Mouse (Mus musculus) erythroid progenitor cell, adult 5-6 weeks (primary cell): Measurements from ENCODE around the gene Vstm4. TPM values are rescaled to one million over a fixed set of nuclear protein-coding genes. Genes with fewer than 3 reads are reported as not detected.

Experiments used
- ATAC-seq: replicated peaks from 2 replicates; pipeline ENCODE4 v1.8.0; 2016; ENCODE audit warnings: moderate number of reproducible peaks, mild to moderate bottlenecking, moderate TSS enrichment, inconsistent platforms; ENCODE audit not compliant: poor library complexity, low FRiP score, severe bottlenecking
- total RNA-seq, 2 experiments: library from RNA; stranded (forward) in 1 of 2; stranded (reverse) in 1 of 2; fragments of 150-400 nt in 1 of 2; fragments of 186-747, 209-891 nt in 1 of 2; gene quantifications; 2 replicates each; pipeline versions ENCODE4 v1.2.3 to v1.2.4; 2015 to 2017; ENCODE audit warnings: low replicate concordance in 2 of 2

The Vstm4 gene
- 1.1 and 1.3 TPM in 2 replicates for total RNA-seq (2015; ENCODE audit: low replicate concordance)
- total RNA-seq (2017; ENCODE audit: low replicate concordance), result 1.4 and 2.6 TPM in 2 replicates

DNA sequence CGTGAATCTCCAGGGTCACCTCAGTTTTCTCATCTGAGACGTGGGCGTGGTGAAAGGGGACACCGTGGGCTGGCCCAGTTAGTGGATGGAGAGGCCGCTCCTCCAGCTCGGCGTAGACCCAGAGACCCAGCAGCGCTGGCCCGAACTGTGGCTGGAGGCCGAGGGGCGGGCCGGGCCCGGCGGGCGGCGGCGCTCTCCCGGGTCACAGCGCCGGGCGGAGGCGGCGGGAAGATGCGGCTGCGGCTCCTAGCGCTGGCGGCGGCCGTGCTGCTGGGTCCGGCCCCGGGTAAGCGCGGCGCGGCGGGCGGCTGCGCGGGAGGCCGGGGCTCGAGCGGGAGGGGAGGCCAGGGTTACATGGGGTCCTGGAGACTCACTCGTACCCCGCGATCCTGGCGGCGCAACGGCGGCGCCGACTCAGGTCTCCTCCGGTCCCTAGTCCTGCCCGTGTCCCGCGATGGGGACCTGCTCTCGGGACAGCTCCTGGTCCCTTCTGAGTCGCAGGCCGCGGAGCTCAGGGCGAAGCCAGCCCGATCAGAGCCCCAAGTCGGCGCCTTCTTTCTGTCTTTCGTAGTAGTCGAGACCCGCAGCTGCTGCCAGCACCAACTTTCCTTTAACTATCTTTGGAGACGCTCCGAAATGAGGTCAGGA is at the start of gene Vstm4:
TSS of gene Vstm4 (plus strand) at position 76 of the 648 bp plus-strand sequence.
- no peak for ATAC-seq

GRCm38 (mm10) chr14:32810111-32810510 is 46.4 kb upstream of the Vstm4 start:
- ATAC-seq, result no peak

DNA sequence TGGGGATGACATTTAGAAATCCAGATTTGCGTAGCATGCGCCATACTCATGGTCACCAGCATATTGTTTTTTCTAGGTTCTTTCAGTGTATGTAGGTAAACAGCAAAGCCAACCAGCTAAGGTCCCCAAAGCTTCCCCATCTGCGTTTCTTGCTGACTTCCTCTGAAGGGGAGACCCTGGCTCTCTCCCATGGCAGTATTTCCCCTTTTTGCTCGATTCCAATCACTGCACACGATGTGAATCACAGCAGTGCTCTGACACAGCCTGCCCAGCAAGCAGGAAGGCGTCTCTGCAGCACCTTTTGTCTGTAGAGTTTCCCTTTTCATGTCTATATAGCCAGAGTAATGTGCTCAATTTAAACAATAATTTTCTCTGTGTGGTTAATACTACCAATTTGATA is 44.1 kb upstream of the Vstm4 start:
- no peak for ATAC-seq

DNA sequence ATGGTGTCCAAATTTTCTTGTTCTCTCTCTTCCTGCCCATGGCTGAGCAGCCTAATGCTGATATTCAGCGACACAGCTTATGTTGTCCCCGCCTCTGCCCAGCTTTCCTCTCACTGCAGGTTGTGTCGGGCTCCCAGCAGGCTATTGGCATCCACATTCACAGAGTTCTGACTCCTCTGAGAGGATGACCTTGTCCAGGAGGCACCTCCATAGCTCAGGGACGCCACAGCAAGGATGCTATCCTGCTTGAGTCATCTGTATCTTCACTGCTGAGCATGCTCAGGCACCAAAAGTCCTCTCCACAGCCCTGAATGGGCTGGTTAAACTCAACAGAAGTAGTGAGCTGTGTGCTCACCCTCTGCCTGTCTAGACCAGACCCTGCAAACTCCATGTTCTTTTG is 41.6 kb upstream of the Vstm4 start:
- no peak for ATAC-seq

DNA sequence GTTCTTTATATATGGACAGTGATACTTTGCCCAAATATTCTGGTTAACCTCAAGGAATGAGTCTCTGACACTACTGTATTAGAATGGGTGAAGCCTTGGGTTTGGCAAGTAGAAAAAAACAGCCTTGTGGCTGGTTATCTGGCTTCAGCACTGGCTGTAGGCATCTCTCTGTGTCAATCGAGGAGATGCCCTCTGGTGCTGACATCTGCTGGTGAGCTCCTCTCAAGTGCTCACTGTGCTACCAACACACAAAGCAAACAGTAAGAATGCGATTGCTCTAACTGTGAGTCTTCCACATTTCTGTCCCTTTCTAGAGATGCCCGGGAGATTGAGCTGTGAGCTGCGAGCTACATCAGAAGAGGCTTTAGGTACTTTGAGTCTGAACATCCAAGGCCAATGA is 40.0 kb upstream of the Vstm4 start:
- ATAC-seq, result no peak

DNA sequence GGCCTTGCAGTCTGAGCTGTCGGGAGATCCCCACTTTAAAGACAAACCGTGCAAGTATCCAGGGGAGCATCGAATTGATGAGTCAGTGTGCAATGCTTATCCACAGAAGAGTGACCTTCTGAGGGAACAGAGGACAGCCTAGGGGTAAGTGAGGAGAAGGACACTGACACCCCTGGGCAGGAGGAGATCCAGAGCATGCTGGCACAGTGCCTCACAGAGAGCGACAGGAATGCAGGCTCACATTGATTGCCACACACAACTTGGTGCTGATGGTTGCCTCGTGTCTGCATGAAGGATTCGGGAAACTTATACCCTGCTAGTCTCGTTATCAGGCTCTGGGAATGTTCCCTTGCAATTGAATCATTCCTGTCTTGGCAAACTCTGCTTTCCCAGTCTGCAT is 39.3 kb upstream of the Vstm4 start:
- no peak for ATAC-seq

DNA sequence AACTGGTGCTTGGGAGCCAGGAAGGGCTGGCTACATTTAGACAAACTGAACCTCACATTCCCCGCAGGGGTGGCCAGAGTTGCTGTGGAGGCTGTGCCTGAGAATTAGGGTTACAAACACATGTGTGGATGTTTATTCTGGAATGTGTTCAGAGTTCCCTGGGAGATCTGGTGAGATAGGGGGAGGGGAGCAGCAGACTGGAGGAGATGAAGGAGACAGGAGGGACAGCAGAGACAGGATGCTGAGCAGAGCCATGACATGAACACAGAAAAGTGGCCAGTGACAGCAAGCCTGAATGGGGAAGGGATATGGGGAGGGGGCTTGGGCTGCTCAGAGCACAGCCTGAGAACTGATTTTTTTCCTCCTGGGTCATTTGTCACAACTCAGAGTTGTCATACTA is 37.3 kb upstream of the Vstm4 start:
- ATAC-seq, result no peak

DNA sequence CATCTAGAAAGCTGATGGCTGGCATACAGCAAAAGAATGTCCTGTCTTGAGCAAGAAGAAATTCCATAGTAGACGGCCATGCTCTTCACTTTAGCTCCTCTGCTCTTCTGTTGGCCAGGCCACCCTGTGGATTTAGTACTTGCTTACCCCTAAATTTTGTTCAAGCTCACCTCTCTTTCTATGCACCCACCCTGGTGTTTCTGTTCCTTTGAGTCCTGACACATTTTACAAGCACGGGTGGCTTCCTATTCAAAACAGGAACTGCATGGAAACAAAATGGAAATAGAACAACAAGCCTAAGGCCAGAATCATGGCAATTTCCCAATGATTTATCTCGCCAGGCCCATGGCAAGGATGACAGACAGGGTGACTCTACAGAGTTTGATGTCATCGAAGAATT is 33.7 kb upstream of the Vstm4 start:
- ATAC-seq, result no peak

DNA sequence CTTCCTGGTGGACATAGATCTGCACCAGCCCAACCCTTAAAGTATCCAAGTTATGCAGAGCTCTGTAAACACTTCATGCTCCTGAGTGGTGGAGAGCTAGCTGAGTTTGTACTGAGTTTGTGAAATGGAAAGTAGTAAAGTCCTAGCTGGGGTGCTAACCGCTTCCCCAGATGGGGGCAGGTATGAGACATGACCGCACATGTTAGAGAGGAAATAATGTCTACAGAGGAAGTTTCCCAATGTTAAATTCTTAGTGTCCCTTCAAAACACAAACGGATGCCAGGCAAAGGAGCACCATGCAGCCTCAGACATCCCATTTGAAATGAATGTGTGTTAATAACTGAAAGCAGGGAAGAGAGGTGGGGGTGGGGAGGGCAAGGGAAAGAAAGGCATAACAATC is 32.7 kb upstream of the Vstm4 start:
- no peak for ATAC-seq

GRCm38 (mm10) chr14:32824267-32825150 is 32.0 kb upstream of the Vstm4 start:
- ATAC-seq, result no peak

- ATAC-seq, result 0 out of 2 replicates have a peak, but pooled peaks have one; percentile 30
Observed at GRCm38 (mm10) chr14:32825426-32826032, 31.0 kb upstream of the Vstm4 start.

DNA sequence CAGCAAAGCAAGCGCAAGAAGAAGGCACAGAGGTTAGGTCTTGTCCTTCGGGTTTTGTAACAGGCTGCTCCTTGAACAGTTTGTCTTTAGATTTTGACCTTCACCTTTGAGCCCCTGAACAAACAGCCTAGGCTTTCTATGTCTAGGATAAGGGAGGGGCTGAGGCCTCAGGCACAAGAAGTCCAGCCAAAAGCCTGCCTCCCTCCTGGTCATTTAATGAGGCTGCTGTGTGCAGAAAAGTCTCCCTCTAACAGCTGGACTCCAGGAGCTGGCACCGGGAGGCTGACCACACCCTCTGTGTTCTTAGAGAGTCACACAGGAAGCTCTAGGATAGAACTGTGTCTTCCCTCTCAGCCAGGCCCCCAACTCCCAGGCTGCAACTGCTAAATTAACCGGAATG is 29.4 kb upstream of the Vstm4 start:
- no peak for ATAC-seq

GRCm38 (mm10) chr14:32827994-32828650 is 28.4 kb upstream of the Vstm4 start:
- ATAC-seq, result no peak

DNA sequence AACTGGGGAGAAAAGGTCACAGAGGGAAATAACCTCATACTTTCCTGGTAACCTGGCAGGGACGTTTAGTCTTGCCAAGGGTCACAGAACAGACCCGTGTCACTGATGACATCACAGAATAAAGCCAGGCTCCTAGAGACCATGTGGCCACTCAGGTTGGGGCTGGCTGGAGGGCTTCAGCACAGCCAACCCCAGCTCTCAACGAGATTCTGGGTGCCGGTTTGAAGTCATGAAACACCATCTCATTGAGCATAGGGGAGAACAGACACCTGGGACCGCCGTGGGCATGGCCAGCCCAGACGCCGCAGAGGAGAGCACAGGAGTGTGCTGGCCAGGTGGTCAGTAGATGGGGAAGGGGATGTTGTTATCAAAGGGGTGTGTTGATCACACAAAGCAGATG is 22.7 kb upstream of the Vstm4 start, which contains the start of gene Fam170b:
TSS of gene Fam170b (plus strand) at position 116 of the 400 bp plus-strand sequence.
- no peak for ATAC-seq

GRCm38 (mm10) chr14:32835181-32835580 is 21.4 kb upstream of the Vstm4 start:
- ATAC-seq, result no peak

GRCm38 (mm10) chr14:32835596-32835995 is 21.0 kb upstream of the Vstm4 start:
- no peak for ATAC-seq

- no peak for ATAC-seq
Observed at GRCm38 (mm10) chr14:32836191-32836590, 20.4 kb upstream of the Vstm4 start.

DNA sequence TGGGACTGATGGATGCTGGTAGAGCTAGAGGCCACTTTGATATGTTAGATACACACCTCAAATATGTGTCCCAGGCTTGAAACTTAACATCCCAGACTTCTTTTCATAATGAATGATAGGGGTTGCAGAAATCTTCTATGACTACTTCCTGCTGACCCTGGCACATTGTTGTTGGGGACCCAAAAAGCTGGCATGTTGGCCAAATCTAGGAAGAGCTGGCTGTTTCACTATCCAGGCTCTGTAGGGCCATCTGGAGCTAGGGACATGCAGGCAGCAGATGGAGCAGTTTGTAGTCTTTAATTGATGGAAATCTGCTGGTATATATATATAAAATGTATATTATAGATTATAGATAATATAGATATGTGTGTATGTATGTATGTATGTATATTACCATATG is 14.5 kb upstream of the Vstm4 start:
- ATAC-seq, result no peak

GRCm38 (mm10) chr14:32854059-32854458 is 2.5 kb upstream of the Vstm4 start:
- ATAC-seq, result no peak

- ATAC-seq, result no peak
Observed at GRCm38 (mm10) chr14:32856246-32856645, 310 bp upstream of the Vstm4 start.
